Mouse (Mus musculus) hematopoietic multipotent progenitor cell, adult 10-12 weeks (in vitro differentiated cells): ENCODE measurements around the gene Mum1l1. TPM values are rescaled to one million over a fixed set of nuclear protein-coding genes. Genes with fewer than 3 reads are reported as not detected.

Experiments
- polyA plus RNA-seq: library from polyadenylated mRNA; stranded (reverse); fragments of >175 nt; gene quantifications from 2 replicates; pipeline ENCODE4 v1.2.3, GENCODE M21; 2012; ENCODE audit warnings: low replicate concordance

Mum1l1 gene
- polyA plus RNA-seq = 0.03 TPM in 1 of 2 replicates, not detected in the other

GRCm38 (mm10) chrX:139209829-139210225 is at the start of gene Mum1l1:
Gene Mum1l1 (plus strand): TSS chrX:139210042.

GRCm38 (mm10) chrX:139178928-139179327 is 30.9 kb upstream of the Mum1l1 start, which contains the start of gene 4933428M09Rik:
Gene 4933428M09Rik (plus strand): TSS chrX:139179228.

Other genes starting within 250 kb of the Mum1l1 start
- gene Serpina7, start 124.8 kb upstream of the Mum1l1 start, polyA plus RNA-seq = not detected in 2 replicates
- not detected in 2 replicates for gene 4930513O06Rik, start 123.8 kb upstream of the Mum1l1 start, polyA plus RNA-seq
- not detected in 2 replicates for gene 4933428M09Rik, start 30.8 kb upstream of the Mum1l1 start, polyA plus RNA-seq
- not detected in 2 replicates for gene Trap1a, start 123.6 kb downstream of the Mum1l1 start, polyA plus RNA-seq